Mouse (Mus musculus) midbrain, embryonic 16.5 days (tissue): ENCODE measurements around the gene Nrros. TPM values are rescaled to one million over a fixed set of nuclear protein-coding genes. Genes with fewer than 3 reads are reported as not detected.
A peak's percentile ranks its signal among the peaks of the same experiment; 100 is the strongest.

ENCODE experiments used
- ATAC-seq: fragments of 200-750 bp; cut with Nextera tagmentation; 2 replicates; pipeline ENCODE4 v1.8.0; 2017; ENCODE audit warnings: moderate TSS enrichment
- H3K27ac ChIP-seq: fragments of 300-500 bp; sonication (generic); 2 replicates; pipeline ENCODE4 v1.5.1; 2014; ENCODE audit warnings: mild to moderate bottlenecking, low read length, mixed read lengths
- H3K27me3 ChIP-seq: fragments of 300-500 bp; sonication (generic); 2 replicates; pipeline ENCODE4 v1.6.1; 2014; ENCODE audit warnings: low read depth, low read length, mixed read lengths; ENCODE audit not compliant: control insufficient read depth, insufficient read depth
- H3K36me3 ChIP-seq: fragments of 300-500 bp; sonication (generic); 2 replicates; pipeline ENCODE4 v1.6.1; 2014; ENCODE audit warnings: mild to moderate bottlenecking, low read length, moderate library complexity, mixed read lengths; ENCODE audit not compliant: control insufficient read depth, insufficient read depth
- H3K4me1 ChIP-seq: fragments of 300-500 bp; sonication (generic); 2 replicates; pipeline ENCODE4 v1.6.1; 2014; ENCODE audit warnings: mild to moderate bottlenecking, low read length, mixed read lengths; ENCODE audit not compliant: control insufficient read depth, insufficient read depth
- H3K4me2 ChIP-seq: fragments of 300-500 bp; sonication (generic); 2 replicates; pipeline ENCODE4 v1.6.1; 2014; ENCODE audit warnings: mild to moderate bottlenecking, low read length, mixed read lengths
- H3K4me3 ChIP-seq: fragments of 300-500 bp; sonication (generic); 2 replicates; pipeline ENCODE4 v1.5.1; 2014; ENCODE audit warnings: low read depth, mild to moderate bottlenecking, low read length, moderate library complexity, mixed read lengths
- H3K9ac ChIP-seq: fragments of 300-500 bp; sonication (generic); 2 replicates; pipeline ENCODE4 v1.6.1; 2014; ENCODE audit warnings: low read depth, low read length, mixed read lengths
- H3K9me3 ChIP-seq: fragments of 300-500 bp; sonication (generic); replicated peaks from 2 replicates; pipeline ENCODE4 v1.6.1; 2014; ENCODE audit warnings: mild to moderate bottlenecking, low read length, mixed read lengths; ENCODE audit not compliant: control insufficient read depth, poor library complexity, severe bottlenecking
- WGBS: fragments of 180-500 bp; shearing (Covaris S2); extraction: QIAGEN DNeasy Blood & Tissue Kit; methylation state at CpG from one replicate; pipeline ENCODE4 v1.1.7; 2014; 5-methylcytosine and 5-hydroxymethylcytosine counted together
- polyA plus RNA-seq: library from polyadenylated mRNA; unstranded; fragments of >200 nt; fragmentation: Nextera tagmentation; extraction: Ambion mirVana; gene quantifications from 2 replicates; pipeline ENCODE4 v1.2.1, GENCODE M21; 2015

Gene Nrros
- polyA plus RNA-seq, 1 experiment from 2014 or later: 6.7 TPM

DNA sequence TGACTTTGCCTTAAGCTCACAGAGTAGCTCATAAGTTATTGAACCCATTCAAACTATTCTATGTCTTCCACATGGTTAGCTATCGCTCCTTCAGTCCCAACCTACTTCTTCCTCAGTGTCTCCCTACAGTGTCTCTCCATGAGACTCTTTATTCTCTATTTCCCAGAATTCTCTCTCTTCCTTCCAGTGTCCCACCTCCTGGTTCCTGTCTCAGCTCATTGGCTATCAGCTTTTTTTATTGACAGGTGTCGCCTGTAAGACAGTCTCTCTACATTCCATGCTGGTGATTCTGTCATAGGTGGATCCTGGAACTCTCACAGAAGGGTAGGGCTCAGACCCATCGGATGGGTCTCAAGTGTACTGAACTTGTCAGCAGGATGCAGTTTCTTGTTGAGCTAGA, 40.0 kb downstream of the Nrros start:
- Histone ChIP-seq H3K9me3 (no peaks in the 10 kb centered on the region), H3K36me3 (no peaks in the 10 kb centered on the region), H3K27ac (no peak overlapping the region), H3K9ac (no peak overlapping the region), H3K4me3 (no peak overlapping the region), H3K4me1 (no peaks in the 10 kb centered on the region), H3K27me3 (no peaks in the 10 kb centered on the region), H3K4me2 (no peak overlapping the region)
- ATAC-seq: no peak
- WGBS: 88% methylated on average over 3 of the region's 3 CpGs

DNA sequence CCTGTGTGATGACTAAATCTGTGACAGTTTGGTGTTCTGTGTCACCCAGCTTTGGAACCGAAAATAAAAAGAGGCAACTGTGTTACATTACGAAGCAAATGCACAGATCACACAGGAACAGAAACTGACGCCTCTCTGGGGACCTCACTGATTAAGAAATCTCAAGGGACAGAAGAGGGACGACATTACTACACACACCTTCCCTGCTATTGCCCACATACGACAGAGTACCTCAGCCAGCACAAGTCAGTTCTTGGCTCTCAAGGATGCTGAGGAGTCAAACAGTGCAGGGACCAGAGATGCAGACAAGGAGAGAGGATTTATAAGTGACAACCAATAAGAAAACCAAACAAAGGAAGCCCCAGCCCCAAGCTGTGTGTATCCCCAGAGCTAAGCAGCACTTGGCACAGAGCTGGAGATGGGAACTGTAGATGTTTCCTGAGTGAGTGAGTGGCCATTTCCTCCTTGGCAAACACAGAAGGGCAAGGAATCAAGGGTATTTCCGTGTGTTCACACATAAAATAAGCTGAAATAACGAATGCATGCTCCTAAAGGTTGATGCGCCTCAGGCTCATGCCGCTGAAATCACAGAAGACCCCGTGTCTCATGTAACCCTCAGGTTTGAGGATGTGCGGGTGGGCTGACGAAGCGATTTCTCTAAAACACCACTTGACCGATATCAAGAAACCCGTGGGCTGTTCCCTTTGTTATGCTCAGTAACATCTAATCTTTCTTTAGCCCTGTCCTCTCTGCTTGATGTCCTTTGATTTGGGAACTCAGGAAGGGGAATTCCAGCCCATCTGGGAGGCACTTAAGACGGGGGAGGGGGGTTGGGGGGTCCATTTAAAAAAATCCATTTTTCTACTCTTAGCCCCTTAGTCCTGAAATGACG, 40.7 kb downstream of the Nrros start:
- no peaks in the 10 kb centered on the region for H3K4me1 ChIP-seq
- 63% methylated on average over 17 of the region's 17 CpGs for WGBS
- H3K36me3 ChIP-seq: no peaks in the 10 kb centered on the region
- no peak overlapping the region for H3K9ac ChIP-seq
- no peak overlapping the region for H3K4me3 ChIP-seq
- no peaks in the 10 kb centered on the region for H3K27me3 ChIP-seq
- no peak overlapping the region for H3K27ac ChIP-seq
- H3K9me3 ChIP-seq: no peaks in the 10 kb centered on the region
- no peak for ATAC-seq
- no peak overlapping the region for H3K4me2 ChIP-seq

DNA sequence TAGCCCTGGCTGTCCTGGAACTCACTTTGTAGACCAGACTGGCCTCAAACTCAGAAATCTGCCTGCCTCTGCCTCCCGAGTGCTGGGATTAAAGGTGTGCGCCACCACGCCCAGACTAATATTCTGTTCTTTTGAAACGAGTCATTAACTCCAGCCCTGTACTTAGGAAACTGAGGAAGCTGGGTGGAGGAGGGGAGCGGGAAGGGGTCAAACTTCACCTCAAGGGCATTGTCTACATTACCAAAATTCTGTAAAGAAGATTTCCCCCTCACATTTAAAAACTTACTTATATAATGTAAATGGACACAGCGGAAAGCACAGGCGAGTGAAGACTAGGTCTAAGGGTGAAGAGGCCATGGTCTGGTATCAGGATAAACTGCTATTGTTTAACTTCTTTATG, 41.4 kb downstream of the Nrros start:
- no peak overlapping the region for H3K9ac ChIP-seq
- ATAC-seq: no peak
- H3K9me3 ChIP-seq: no peaks in the 10 kb centered on the region
- no peak overlapping the region for H3K4me2 ChIP-seq
- no peaks in the 10 kb centered on the region for H3K27me3 ChIP-seq
- no peak overlapping the region for H3K27ac ChIP-seq
- H3K36me3 ChIP-seq: no peaks in the 10 kb centered on the region
- no peaks in the 10 kb centered on the region for H3K4me1 ChIP-seq
- no peak overlapping the region for H3K4me3 ChIP-seq
- WGBS: 91% methylated on average over 7 of the region's 7 CpGs

DNA sequence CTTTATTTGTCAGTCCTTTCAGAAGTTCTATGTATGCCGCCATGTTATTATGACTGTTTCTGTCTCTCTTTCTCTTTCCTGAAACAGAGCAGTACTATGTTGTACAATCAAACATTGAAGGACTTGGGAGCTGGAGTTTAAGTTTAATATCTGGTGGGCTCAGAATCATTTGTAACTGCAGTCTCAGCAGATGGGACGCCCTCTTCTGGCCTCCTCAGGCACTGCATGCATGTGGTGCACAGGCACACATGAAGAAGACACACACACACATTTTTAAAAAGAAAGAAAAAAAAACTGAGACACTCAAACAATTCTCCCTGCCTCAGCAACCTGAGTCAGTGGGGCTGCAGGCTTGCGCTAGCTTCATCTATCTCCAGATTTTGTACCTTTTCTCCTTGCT, 44.9 kb downstream of the Nrros start:
- Histone ChIP-seq H3K4me1 (peaks cover under 1% of the 10 kb centered on the region; the same call in 1 of the 2 replicates), H3K27ac (no peak overlapping the region), H3K9me3 (no peaks in the 10 kb centered on the region), H3K4me2 (no peak overlapping the region), H3K36me3 (no peaks in the 10 kb centered on the region), H3K27me3 (no peaks in the 10 kb centered on the region), H3K9ac (no peak overlapping the region), H3K4me3 (no peak overlapping the region)
- ATAC-seq: no peak
- WGBS: 80% methylated on average over 3 of the region's 3 CpGs

GRCm38 (mm10) chr16:32116186-32116585, 49.2 kb downstream of the Nrros start:
- Histone ChIP-seq H3K9ac (no peak overlapping the region), H3K4me1 (peaks cover 4% of the 10 kb centered on the region), H3K27ac (no peak overlapping the region), H3K36me3 (no peaks in the 10 kb centered on the region), H3K4me3 (no peak overlapping the region), H3K27me3 (no peaks in the 10 kb centered on the region), H3K9me3 (no peaks in the 10 kb centered on the region), H3K4me2 (no peak overlapping the region)
- 66% methylated on average over 5 of the region's 5 CpGs for WGBS
- no peak for ATAC-seq

DNA sequence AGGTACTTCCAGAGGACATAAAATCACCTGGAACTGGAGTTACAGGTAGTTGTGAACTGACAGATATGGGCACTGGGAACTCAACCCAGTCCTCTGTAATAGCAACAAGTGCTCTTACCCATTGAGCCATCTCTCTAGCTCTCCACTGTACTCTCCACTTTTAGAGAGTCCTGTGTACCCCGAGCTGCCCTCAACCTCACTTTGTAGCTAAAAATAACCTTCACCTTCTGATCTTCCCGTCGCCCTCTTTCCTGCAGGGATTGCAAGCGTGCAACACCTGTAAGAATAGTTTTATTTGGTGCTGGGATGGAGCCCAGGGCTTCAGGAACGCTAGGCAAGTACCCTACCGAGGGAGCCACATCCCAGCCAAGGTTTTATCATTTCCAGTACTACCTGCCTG, 49.6 kb downstream of the Nrros start:
- no peak for ATAC-seq
- Histone ChIP-seq H3K4me1 (peaks cover 4% of the 10 kb centered on the region), H3K27me3 (no peaks in the 10 kb centered on the region), H3K27ac (no peak overlapping the region), H3K4me2 (no peak overlapping the region), H3K4me3 (no peak overlapping the region), H3K36me3 (no peaks in the 10 kb centered on the region), H3K9ac (no peak overlapping the region), H3K9me3 (no peaks in the 10 kb centered on the region)
- WGBS: 70% methylated on average over 6 of the region's 6 CpGs

- peaks cover 3% of the 10 kb centered on the region; the same call in 1 of the 2 replicates for H3K36me3 ChIP-seq
- no peak overlapping the region for H3K27ac ChIP-seq
- H3K27me3 ChIP-seq: no peaks in the 10 kb centered on the region
- no peak overlapping the region for H3K9ac ChIP-seq
- H3K4me2 ChIP-seq: peak overlapping the region; percentile 25; the same call in 1 of the 2 replicates
- H3K9me3 ChIP-seq: no peaks in the 10 kb centered on the region
- no peak for ATAC-seq
- H3K4me3 ChIP-seq: no peak overlapping the region
- peaks cover 4% of the 10 kb centered on the region for H3K4me1 ChIP-seq
- 18% methylated on average over 15 of the region's 15 CpGs for WGBS
These were observed 50.3 kb downstream of the Nrros start for GRCm38 (mm10) chr16:32114968-32115695.

DNA sequence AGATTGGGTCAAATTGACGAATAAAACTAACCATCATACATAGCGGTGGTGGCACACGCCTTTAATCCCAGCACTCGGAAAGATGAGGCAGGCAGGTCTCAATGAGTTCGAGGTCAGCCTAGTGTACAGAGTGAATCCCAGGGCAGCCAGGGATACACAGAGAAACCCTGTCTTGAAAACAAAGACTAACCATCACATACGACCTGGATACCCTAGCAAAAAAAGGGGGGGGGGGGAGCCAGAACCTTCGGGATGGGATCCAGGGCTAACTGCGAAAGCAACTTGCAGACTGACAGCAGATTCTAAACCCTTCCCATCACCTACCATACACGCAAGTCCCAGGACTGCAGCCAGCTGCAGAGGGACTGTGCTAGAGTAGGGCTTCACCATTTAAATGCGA, 51.0 kb downstream of the Nrros start:
- Histone ChIP-seq H3K9me3 (no peaks in the 10 kb centered on the region), H3K4me3 (no peak overlapping the region), H3K27ac (no peak overlapping the region), H3K9ac (no peak overlapping the region), H3K4me1 (peaks cover 4% of the 10 kb centered on the region), H3K27me3 (no peaks in the 10 kb centered on the region), H3K4me2 (no peak overlapping the region), H3K36me3 (peaks cover 3% of the 10 kb centered on the region; the same call in 1 of the 2 replicates)
- 88% methylated on average over 10 of the region's 10 CpGs for WGBS
- no peak for ATAC-seq
